Mouse (Mus musculus): ENCODE measurements around the gene Slc39a2.
"Not testable (repeated sequence)": the region's sequence is repeated elsewhere in the genome, so short reads cannot be mapped to it uniquely, and the experiment has no call there.

GRCm38 (mm10) chr14:51926930-51927329 is 34.2 kb downstream of the Slc39a2 start:
- not testable (repeated sequence) for TF ChIP-seq CTCF (IDR thresholded peaks at IDR 0.05; ENCODE audit: low read depth); EP300 (optimal IDR thresholded peaks at IDR 0.05)
